Mouse (Mus musculus) kidney, adult 2 months (tissue): Measurements from ENCODE around the gene Sdf2l1.

Source experiments
- CTCF ChIP-seq: fragments of 200-500 bp; conservative IDR thresholded peaks from 2 replicates; pipeline ENCODE4 v1.5.1; 2011; ENCODE audit warnings: low read depth, mild to moderate bottlenecking, control low read depth, low read length, moderate library complexity, mixed read lengths; ENCODE audit not compliant: insufficient read depth, insufficient read length
- POLR2A ChIP-seq: fragments of 200-500 bp; IDR thresholded peaks from one replicate; pipeline ENCODE4 v1.6.1; 2011; ENCODE audit warnings: low read depth, low read length, control low read depth

DNA sequence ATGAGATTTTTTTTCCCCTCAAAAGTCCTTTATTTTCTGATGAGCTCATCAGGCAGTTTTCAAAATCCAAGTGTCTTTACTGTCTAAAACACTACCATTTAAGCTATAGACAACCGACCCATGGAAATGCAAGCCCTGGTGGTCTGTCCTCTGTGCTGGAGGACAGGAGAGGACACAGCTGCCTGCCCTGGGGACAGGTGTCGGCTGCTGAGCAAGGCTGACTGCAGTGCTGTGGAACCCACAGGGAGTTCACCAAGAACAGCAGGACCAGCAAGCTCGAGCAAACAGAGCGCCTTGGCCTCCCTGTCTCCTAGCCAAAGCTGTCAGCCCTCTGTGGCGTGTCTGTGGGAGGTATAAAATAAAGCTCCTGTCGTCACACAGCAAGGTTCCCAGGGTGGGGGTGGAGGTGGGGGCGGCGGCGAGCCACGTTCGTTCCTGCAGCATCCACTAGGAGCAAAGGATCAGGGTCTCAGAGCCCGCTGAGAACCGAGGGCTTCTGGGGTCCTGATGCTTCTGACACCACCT is 45.5 kb downstream of the Sdf2l1 start:
- no peak for TF ChIP-seq CTCF
- no peak for TF ChIP-seq POLR2A
